Mouse (Mus musculus): ENCODE data around the gene Ube2t. TPM values are rescaled to one million over a fixed set of nuclear protein-coding genes. Genes with fewer than 3 reads are reported as not detected.

Gene Ube2t
- 40.9 and 41.2 TPM in 2 replicates for polyA plus RNA-seq (2015; fragmentation: Nextera tagmentation; extraction: Ambion mirVana)

GRCm38 (mm10) chr1:134962053-134962803, at the start of gene Ube2t:
TSS of gene Ube2t (plus strand) at chr1:134962565.
- ATAC-seq (ENCODE audit: borderline replicate concordance, extremely low read depth, low FRiP score, low TSS enrichment): peak; percentile 100
- Histone ChIP-seq H3K36me3 (no peaks in the 10 kb centered on the region; the same call in 1 of the 2 replicates), H3K4me1 (peaks cover 15% of the 10 kb centered on the region), H3K27ac (peak within 1 kb of the TSS; percentile 49), H3K9me3 (no peaks in the 10 kb centered on the region), H3K27me3 (no peaks in the 10 kb centered on the region), H3K4me3 (peak within 1 kb of the TSS; percentile 79), H3K4me2 (peak within 1 kb of the TSS; percentile 69), H3K9ac (peak within 1 kb of the TSS; percentile 70)
- 2% methylated on average over 50 of the region's 50 CpGs for WGBS

- Histone ChIP-seq H3K4me3 (no peak overlapping the region), H3K4me2 (no peak overlapping the region), H3K36me3 (no peaks in the 10 kb centered on the region), H3K27me3 (no peaks in the 10 kb centered on the region), H3K27ac (no peak overlapping the region), H3K4me1 (peaks cover 7% of the 10 kb centered on the region), H3K9ac (no peak overlapping the region), H3K9me3 (no peaks in the 10 kb centered on the region)
- 89% methylated on average over 4 of the region's 4 CpGs for WGBS
- ATAC-seq (ENCODE audit: borderline replicate concordance, extremely low read depth, low FRiP score, low TSS enrichment): no peak
Observed at GRCm38 (mm10) chr1:134913535-134913934, 48.8 kb upstream of the Ube2t start.

DNA sequence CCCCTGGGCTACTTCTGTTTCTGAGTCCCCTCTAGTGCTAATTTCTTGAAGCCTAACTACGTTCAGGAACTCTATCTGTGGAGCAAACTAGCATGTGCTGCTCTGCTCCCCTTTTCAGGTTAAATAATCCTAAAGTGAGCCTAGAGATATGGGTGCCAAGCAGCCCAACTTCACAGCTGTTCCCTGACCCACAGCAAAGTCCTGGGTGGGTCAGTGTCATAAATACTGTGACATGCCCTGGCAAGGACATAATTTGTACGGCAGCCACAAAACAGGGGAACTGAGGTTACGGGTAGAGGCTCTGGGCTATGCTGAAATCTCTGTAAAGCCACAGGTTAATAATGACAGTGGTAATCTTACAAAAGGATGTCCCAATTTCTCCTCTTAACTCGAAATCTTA, 46.9 kb upstream of the Ube2t start:
- Histone ChIP-seq H3K4me1 (no peaks in the 10 kb centered on the region), H3K36me3 (no peaks in the 10 kb centered on the region), H3K4me3 (no peak overlapping the region), H3K27ac (no peak overlapping the region), H3K27me3 (no peaks in the 10 kb centered on the region), H3K4me2 (no peak overlapping the region), H3K9ac (no peak overlapping the region), H3K9me3 (no peaks in the 10 kb centered on the region)
- no peak for ATAC-seq (ENCODE audit: borderline replicate concordance, extremely low read depth, low FRiP score, low TSS enrichment)
- WGBS: 80% methylated on average over 4 of the region's 4 CpGs

- no peak overlapping the region for H3K4me2 ChIP-seq
- H3K36me3 ChIP-seq: no peaks in the 10 kb centered on the region
- no peak for ATAC-seq (ENCODE audit: borderline replicate concordance, extremely low read depth, low FRiP score, low TSS enrichment)
- no peak overlapping the region for H3K27ac ChIP-seq
- H3K9ac ChIP-seq: no peak overlapping the region
- no peaks in the 10 kb centered on the region for H3K9me3 ChIP-seq
- no peak overlapping the region for H3K4me3 ChIP-seq
- no peaks in the 10 kb centered on the region for H3K4me1 ChIP-seq
- H3K27me3 ChIP-seq: no peaks in the 10 kb centered on the region
- 76% methylated on average over 6 of the region's 6 CpGs for WGBS
Observed at GRCm38 (mm10) chr1:134919010-134919409, 43.4 kb upstream of the Ube2t start.

- H3K27ac ChIP-seq: no peak overlapping the region
Observed at GRCm38 (mm10) chr1:134932431-134932830, 29.9 kb upstream of the Ube2t start.

GRCm38 (mm10) chr1:134936335-134936734, 26.0 kb upstream of the Ube2t start:
- no peak overlapping the region for H3K27ac ChIP-seq
- no peaks in the 10 kb centered on the region for H3K27me3 ChIP-seq
- H3K4me3 ChIP-seq: no peak overlapping the region
- H3K36me3 ChIP-seq: no peaks in the 10 kb centered on the region
- peaks cover 8% of the 10 kb centered on the region for H3K4me1 ChIP-seq
- H3K9me3 ChIP-seq: no peaks in the 10 kb centered on the region
- no peak for ATAC-seq (ENCODE audit: borderline replicate concordance, extremely low read depth, low FRiP score, low TSS enrichment)
- H3K9ac ChIP-seq: no peak overlapping the region
- WGBS: 74% methylated on average over 6 of the region's 6 CpGs
- H3K4me2 ChIP-seq: no peak overlapping the region

More at GRCm38 (mm10) chr1:134932431-134932830, 29.9 kb upstream of the Ube2t start:
- ATAC-seq (ENCODE audit: borderline replicate concordance, extremely low read depth, low FRiP score, low TSS enrichment): no peak
- Histone ChIP-seq H3K36me3 (no peaks in the 10 kb centered on the region), H3K9me3 (no peaks in the 10 kb centered on the region), H3K9ac (no peak overlapping the region), H3K27me3 (no peaks in the 10 kb centered on the region), H3K4me3 (no peak overlapping the region), H3K4me2 (no peak overlapping the region), H3K4me1 (no peaks in the 10 kb centered on the region)
- WGBS: 40% methylated on average over 7 of the region's 7 CpGs

- Histone ChIP-seq H3K27ac (no peak overlapping the region), H3K9me3 (no peaks in the 10 kb centered on the region), H3K27me3 (no peaks in the 10 kb centered on the region), H3K4me2 (no peak overlapping the region), H3K4me1 (peaks cover 18% of the 10 kb centered on the region), H3K36me3 (no peaks in the 10 kb centered on the region), H3K9ac (no peak overlapping the region), H3K4me3 (no peak overlapping the region)
- no peak for ATAC-seq (ENCODE audit: borderline replicate concordance, extremely low read depth, low FRiP score, low TSS enrichment)
- 71% methylated on average over 1 of the region's 1 CpGs for WGBS
Observed at GRCm38 (mm10) chr1:134938233-134938632, 24.1 kb upstream of the Ube2t start.

DNA sequence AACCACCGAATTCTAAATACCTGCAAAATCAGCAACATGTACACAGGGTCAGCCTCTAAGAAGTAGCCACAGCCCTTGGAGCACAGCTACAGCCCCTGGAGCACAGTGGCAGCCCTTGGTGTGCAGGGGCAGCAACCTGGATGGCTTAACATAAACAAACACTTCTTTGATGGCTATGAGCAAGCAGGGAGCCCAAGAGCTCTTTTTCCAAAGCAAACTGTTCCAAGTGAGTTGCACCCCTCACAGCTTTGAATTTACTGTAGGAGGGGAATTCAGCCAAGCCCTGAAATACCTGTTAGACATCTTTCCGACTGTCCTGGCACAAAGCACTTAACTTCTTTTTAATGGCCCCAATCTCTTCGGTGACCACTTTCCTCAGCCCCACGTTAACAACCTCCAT, 21.5 kb upstream of the Ube2t start:
- ATAC-seq (ENCODE audit: borderline replicate concordance, extremely low read depth, low FRiP score, low TSS enrichment): no peak
- Histone ChIP-seq H3K27me3 (no peaks in the 10 kb centered on the region), H3K4me1 (peaks cover 18% of the 10 kb centered on the region), H3K36me3 (no peaks in the 10 kb centered on the region), H3K4me2 (peak overlapping the region; percentile 3; the same call in 1 of the 2 replicates), H3K9ac (no peak overlapping the region), H3K27ac (peak overlapping the region; percentile 22; the same call in 1 of the 2 replicates), H3K9me3 (no peaks in the 10 kb centered on the region), H3K4me3 (no peak overlapping the region)
- 36% methylated on average over 4 of the region's 4 CpGs for WGBS

GRCm38 (mm10) chr1:134942898-134943297, 19.5 kb upstream of the Ube2t start:
- H3K4me2 ChIP-seq: no peak overlapping the region
- no peaks in the 10 kb centered on the region for H3K27me3 ChIP-seq
- WGBS: 76% methylated on average over 2 of the region's 2 CpGs
- H3K9me3 ChIP-seq: no peaks in the 10 kb centered on the region
- H3K4me3 ChIP-seq: no peak overlapping the region
- no peaks in the 10 kb centered on the region for H3K36me3 ChIP-seq
- no peak for ATAC-seq (ENCODE audit: borderline replicate concordance, extremely low read depth, low FRiP score, low TSS enrichment)
- H3K27ac ChIP-seq: no peak overlapping the region
- no peak overlapping the region for H3K9ac ChIP-seq
- H3K4me1 ChIP-seq: peaks cover 18% of the 10 kb centered on the region

- Histone ChIP-seq H3K4me2 (no peak overlapping the region), H3K4me1 (no peaks in the 10 kb centered on the region), H3K27me3 (no peaks in the 10 kb centered on the region), H3K9ac (no peak overlapping the region), H3K4me3 (no peak overlapping the region), H3K36me3 (no peaks in the 10 kb centered on the region), H3K27ac (no peak overlapping the region), H3K9me3 (no peaks in the 10 kb centered on the region)
- WGBS: 80% methylated on average over 7 of the region's 7 CpGs
- no peak for ATAC-seq (ENCODE audit: borderline replicate concordance, extremely low read depth, low FRiP score, low TSS enrichment)
Observed at GRCm38 (mm10) chr1:134947590-134947989, 14.8 kb upstream of the Ube2t start.

DNA sequence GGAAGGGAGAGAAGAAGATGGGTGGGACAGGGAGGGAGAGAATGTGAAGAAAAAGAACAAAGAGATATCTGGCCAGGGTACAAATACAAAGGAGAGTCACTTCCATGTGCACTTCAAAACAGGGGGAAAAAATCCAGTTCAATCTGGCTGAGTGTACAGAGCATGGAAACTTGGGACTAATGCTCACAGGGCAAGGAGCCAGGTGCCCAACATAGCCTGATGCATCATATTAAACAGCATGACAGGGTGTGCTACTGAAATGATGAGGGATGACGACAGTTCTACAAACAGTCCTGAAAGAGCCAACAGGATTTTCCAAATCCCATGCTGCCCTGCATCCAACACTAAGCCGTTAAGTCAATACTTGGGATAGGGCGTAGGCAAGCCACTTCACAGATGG, 12.4 kb upstream of the Ube2t start:
- 76% methylated on average over 3 of the region's 3 CpGs for WGBS
- Histone ChIP-seq H3K27me3 (no peaks in the 10 kb centered on the region), H3K9me3 (no peaks in the 10 kb centered on the region), H3K27ac (no peak overlapping the region), H3K36me3 (no peaks in the 10 kb centered on the region), H3K9ac (no peak overlapping the region), H3K4me3 (no peak overlapping the region), H3K4me1 (peaks cover 9% of the 10 kb centered on the region), H3K4me2 (no peak overlapping the region)
- ATAC-seq (ENCODE audit: borderline replicate concordance, extremely low read depth, low FRiP score, low TSS enrichment): no peak

DNA sequence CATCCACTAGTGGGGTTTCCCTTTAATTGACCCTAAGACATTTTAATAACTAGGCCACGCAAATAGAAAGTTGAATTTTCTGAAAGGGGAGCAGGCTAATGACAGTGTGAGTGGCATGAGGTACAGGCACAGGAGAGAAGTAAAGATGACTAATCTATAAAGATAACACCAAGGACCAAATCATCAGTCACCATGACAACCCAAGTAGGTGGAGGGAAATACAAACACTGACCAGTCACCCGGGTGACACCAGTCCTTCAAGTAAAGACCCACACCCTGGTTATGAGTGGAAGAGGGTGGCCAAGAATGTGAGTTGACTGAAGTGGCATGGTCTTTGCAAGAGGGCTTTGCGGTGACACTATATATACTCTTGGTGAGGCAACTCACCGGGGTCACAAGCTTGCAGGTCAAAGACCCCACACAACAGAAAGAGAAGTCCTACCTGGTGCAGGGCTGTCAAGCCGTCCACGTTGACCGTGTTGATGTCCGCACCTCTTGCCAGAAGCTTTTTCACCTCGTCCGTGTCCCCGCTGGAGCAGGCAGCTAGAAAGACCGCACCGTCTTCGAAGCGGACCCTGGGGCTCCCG, 7.2 kb upstream of the Ube2t start:
- Histone ChIP-seq H3K36me3 (no peaks in the 10 kb centered on the region), H3K9me3 (no peaks in the 10 kb centered on the region), H3K27ac (peak overlapping the region; percentile 87), H3K4me1 (peaks cover 13% of the 10 kb centered on the region), H3K27me3 (no peaks in the 10 kb centered on the region), H3K9ac (peak overlapping the region; percentile 81), H3K4me3 (peak overlapping the region; percentile 69), H3K4me2 (peak overlapping the region; percentile 72)
- WGBS: 2% methylated on average over 16 of the region's 16 CpGs
- ATAC-seq (ENCODE audit: borderline replicate concordance, extremely low read depth, low FRiP score, low TSS enrichment): no peak; the same call in none of the 2 replicates

Measured in lung, embryonic 15.5 days (tissue).